Mouse (Mus musculus): ENCODE results near the gene Igdcc4.

GRCm38 (mm10) chr9:65152711-65153330 lies 51.5 kb downstream of the Igdcc4 start:
- TF ChIP-seq CTCF (IDR thresholded peaks at IDR 0.05; ENCODE audit: low read depth, low read length) (no peak), TAL1 (conservative IDR thresholded peaks at IDR 0.05; ENCODE audit: low read depth, low read length) (no peak), GATA1 (IDR thresholded peaks at IDR 0.05; ENCODE audit: borderline replicate concordance, low read length) (no peak)
